Mouse (Mus musculus): ENCODE measurements around the gene Txnrd2. TPM values are rescaled to one million over a fixed set of nuclear protein-coding genes. Genes with fewer than 3 reads are reported as not detected.

Txnrd2 gene
- polyA plus RNA-seq, 1 experiment from 2014 or later: 22.5 TPM

DNA sequence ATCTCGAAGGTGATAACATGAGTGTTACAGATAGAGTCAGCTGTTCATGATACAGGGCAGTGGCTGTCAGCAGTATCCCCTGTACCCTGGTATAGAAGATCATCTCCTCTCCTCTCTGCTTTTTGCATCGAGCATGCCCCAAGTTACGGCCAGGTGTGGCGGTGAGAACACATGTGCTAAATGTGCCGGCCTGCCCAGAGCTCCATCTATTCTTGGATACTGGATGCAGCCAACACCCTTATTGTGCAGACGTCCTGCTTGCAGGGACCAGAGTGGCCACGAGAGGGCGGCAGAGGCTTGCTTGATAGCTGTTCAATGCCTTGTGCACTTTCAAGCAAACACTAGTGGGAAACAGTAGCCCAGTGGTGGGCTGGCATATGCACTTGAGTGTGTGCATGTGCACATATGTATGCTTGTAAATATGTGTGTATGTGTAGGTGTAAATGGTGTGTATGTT lies 17.2 kb downstream of the Txnrd2 start:
- Histone ChIP-seq H3K9ac (replicated peaks) (no peak overlapping the region), H3K36me3 (peaks cover 12% of the 10 kb centered on the region; the same call in 1 of the 2 replicates), H3K4me3 (no peak overlapping the region), H3K27me3 (no peaks in the 10 kb centered on the region), H3K9me3 (no peaks in the 10 kb centered on the region), H3K4me2 (replicated peaks) (no peak overlapping the region), H3K4me1 (no peaks in the 10 kb centered on the region), H3K27ac (replicated peaks) (no peak overlapping the region)
- ATAC-seq (ENCODE audit: low FRiP score, low read depth): peak; percentile 82
- 24% methylated on average over 8 of the region's 8 CpGs for WGBS

DNA sequence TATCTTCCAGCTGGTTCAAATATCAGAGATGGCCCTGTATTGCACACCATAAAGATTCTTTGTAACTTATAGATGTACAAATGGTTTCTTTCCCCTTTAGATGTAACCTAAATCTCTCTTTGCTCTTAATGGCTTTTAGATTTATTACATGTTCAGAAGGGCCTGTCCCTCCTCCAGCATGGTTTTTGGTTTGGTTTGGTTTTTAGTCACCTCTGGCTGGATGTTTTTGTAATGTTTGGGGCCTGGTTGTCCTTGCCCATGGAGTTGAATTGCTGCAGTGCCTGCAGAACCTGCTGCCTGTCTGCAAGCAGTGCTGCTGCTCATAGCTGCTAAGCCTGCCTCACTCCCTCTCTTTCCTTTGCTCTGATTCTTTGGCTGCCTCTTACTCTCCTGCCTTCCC lies 21.1 kb downstream of the Txnrd2 start:
- Histone ChIP-seq H3K36me3 (0 out of 2 replicates have a peak, but pooled peaks cover 7% of the 10 kb centered on the region), H3K4me2 (replicated peaks) (no peak overlapping the region), H3K9ac (replicated peaks) (no peak overlapping the region), H3K27me3 (no peaks in the 10 kb centered on the region), H3K4me3 (no peak overlapping the region), H3K27ac (replicated peaks) (no peak overlapping the region), H3K9me3 (no peaks in the 10 kb centered on the region), H3K4me1 (no peaks in the 10 kb centered on the region; the same call in 1 of the 2 replicates)
- no peak for ATAC-seq (ENCODE audit: low FRiP score, low read depth)

DNA sequence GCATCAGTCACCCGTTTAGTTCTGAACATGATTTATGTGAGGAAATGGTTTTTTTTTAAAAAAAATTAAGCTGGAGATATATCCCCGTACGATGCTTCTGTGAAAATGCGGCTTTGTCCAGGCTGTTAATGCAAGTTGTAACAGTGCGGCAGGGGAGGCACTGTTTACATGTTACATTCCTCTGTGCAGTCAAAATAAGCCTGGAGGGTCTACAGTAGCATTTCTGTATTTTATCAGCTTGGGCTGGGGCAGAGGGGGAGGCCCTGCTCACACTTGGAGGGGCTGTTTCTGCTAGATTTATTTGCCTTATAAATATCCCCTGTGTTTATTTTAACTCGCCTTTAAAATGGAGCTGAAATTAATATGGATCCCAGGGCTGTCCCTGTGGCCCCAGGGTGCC lies 21.9 kb downstream of the Txnrd2 start:
- H3K4me2 ChIP-seq (replicated peaks): no peak overlapping the region
- no peaks in the 10 kb centered on the region for H3K9me3 ChIP-seq
- H3K27ac ChIP-seq (replicated peaks): no peak overlapping the region
- 0 out of 2 replicates have a peak, but pooled peaks cover 3% of the 10 kb centered on the region for H3K36me3 ChIP-seq
- no peaks in the 10 kb centered on the region; the same call in 1 of the 2 replicates for H3K4me1 ChIP-seq
- 82% methylated on average over 6 of the region's 6 CpGs for WGBS
- no peaks in the 10 kb centered on the region for H3K27me3 ChIP-seq
- no peak overlapping the region for H3K9ac ChIP-seq (replicated peaks)
- ATAC-seq (ENCODE audit: low FRiP score, low read depth): no peak
- H3K4me3 ChIP-seq: no peak overlapping the region

DNA sequence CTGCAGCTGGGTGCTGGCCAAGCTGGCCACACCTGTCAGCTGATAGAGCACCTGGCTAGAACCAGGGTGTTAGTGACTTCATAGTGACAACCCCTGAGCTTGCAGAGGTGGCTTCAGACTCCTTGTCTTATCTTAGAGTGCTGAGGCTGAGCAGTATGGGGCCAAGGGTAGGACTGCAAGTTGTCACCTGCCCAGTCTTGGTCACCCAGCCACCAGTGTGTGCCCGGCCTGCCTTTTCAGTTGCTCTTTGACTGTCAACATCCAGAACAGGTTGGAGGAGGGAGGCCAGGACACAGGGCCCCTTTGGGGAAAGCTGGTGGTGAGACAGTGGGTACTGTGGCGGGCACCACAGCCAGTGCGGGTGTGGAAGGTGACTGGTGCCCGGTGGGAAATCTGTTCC lies 22.8 kb downstream of the Txnrd2 start:
- no peak overlapping the region for H3K4me3 ChIP-seq
- no peak for ATAC-seq (ENCODE audit: low FRiP score, low read depth)

DNA sequence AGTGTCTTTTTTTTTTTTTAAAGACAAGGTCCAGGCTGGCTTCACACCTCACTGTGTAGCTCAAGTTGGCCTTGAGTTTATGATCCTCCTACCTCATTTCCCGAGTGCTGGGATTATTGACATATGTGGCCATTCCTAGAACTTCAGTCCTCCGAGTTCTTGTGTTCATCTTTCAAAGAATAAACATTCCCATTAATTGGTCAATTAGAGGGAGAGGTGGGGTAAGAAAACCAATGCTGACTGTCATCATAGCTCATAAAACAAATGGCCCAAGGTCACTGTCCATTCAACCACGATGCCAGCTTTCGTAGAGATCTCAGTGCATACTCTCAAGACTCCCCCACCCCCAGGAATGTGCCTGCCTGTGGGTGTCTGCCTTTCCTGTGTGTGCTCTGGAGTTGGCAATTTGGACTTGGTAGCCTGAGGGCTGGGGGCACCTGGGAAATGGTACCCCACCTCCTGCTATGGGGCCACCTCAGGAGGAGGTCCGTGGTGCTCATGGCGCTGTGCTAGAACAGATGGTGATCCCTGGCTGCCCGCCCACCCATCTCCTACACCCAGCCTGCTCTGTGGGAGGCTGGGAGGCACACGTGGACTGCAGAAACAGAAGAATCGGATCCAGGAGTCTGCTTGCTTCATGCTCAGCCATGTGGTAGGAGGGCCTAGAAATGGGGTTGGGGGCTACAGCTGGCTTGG lies 25.4 kb downstream of the Txnrd2 start:
- Histone ChIP-seq H3K27me3 (no peaks in the 10 kb centered on the region), H3K9ac (replicated peaks) (no peak overlapping the region), H3K4me2 (replicated peaks) (no peak overlapping the region), H3K9me3 (no peaks in the 10 kb centered on the region), H3K4me1 (no peaks in the 10 kb centered on the region; the same call in 1 of the 2 replicates), H3K27ac (replicated peaks) (no peak overlapping the region), H3K36me3 (peaks cover 11% of the 10 kb centered on the region), H3K4me3 (no peak overlapping the region)
- WGBS: 77% methylated on average over 9 of the region's 9 CpGs
- ATAC-seq (ENCODE audit: low FRiP score, low read depth): no peak

More for the DNA sequence above, 22.8 kb downstream of the Txnrd2 start:
- Histone ChIP-seq H3K9me3 (no peaks in the 10 kb centered on the region), H3K27ac (replicated peaks) (no peak overlapping the region), H3K27me3 (no peaks in the 10 kb centered on the region), H3K4me2 (replicated peaks) (no peak overlapping the region), H3K36me3 (0 out of 2 replicates have a peak, but pooled peaks cover 3% of the 10 kb centered on the region), H3K4me1 (no peaks in the 10 kb centered on the region; the same call in 1 of the 2 replicates), H3K9ac (replicated peaks) (no peak overlapping the region)
- WGBS: 96% methylated on average over 4 of the region's 4 CpGs

DNA sequence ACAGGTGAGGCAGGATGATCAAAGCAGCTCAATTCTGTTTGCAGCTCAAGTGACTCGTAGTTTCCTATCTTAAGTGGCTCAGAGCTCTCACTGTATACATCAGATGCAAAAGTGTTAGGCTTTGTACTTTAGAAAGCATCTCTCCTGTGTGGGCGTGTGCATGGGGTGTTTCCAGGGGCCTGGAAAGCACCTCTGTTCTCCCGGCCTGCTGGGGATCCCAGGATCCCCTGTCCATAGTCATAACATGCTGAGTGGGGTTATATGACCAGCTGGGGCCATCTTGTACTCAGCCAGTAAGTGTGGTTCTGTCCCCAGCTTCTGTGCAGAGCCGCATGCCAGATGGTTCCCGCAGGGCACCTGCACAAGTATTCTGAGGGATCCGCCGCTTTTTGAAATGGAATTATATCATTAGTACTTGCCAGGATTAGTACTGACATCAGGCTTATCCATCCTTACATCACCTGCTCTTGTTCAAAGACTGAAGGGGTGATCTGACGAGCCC lies 26.2 kb downstream of the Txnrd2 start:
- no peak overlapping the region for H3K4me3 ChIP-seq
- H3K4me2 ChIP-seq (replicated peaks): no peak overlapping the region
- no peaks in the 10 kb centered on the region for H3K27me3 ChIP-seq
- no peak for ATAC-seq (ENCODE audit: low FRiP score, low read depth)
- WGBS: 85% methylated on average over 8 of the region's 8 CpGs
- no peak overlapping the region for H3K9ac ChIP-seq (replicated peaks)
- H3K4me1 ChIP-seq: no peaks in the 10 kb centered on the region; the same call in 1 of the 2 replicates
- no peaks in the 10 kb centered on the region for H3K9me3 ChIP-seq
- H3K27ac ChIP-seq (replicated peaks): no peak overlapping the region
- H3K36me3 ChIP-seq: peaks cover 11% of the 10 kb centered on the region

DNA sequence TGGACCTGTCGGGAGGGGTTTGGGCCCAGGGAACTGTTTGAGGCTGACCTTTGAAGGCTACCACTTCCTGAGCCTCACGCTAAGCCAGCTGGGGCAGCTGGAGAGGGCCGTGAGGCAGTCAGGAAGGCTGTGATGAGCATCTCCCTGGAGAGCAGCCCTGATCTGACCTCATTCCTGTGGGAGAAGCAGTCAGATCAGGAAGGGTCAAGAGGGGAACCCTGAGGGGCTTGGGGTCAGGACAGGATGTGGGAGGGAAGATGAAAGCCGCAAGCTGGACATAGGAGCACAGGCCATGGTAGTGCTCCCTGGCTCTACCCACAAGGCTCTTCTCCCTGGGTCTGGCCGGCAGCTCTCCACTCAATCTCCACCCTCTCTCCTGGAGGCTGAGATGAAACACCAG lies 27.7 kb downstream of the Txnrd2 start:
- Histone ChIP-seq H3K9me3 (no peaks in the 10 kb centered on the region), H3K4me3 (no peak overlapping the region), H3K27ac (replicated peaks) (no peak overlapping the region), H3K4me1 (peaks cover 2% of the 10 kb centered on the region), H3K4me2 (replicated peaks) (no peak overlapping the region), H3K27me3 (peaks cover 6% of the 10 kb centered on the region; the same call in 1 of the 2 replicates), H3K9ac (replicated peaks) (no peak overlapping the region), H3K36me3 (peaks cover 11% of the 10 kb centered on the region)
- no peak for ATAC-seq (ENCODE audit: low FRiP score, low read depth)
- 60% methylated on average over 5 of the region's 5 CpGs for WGBS

DNA sequence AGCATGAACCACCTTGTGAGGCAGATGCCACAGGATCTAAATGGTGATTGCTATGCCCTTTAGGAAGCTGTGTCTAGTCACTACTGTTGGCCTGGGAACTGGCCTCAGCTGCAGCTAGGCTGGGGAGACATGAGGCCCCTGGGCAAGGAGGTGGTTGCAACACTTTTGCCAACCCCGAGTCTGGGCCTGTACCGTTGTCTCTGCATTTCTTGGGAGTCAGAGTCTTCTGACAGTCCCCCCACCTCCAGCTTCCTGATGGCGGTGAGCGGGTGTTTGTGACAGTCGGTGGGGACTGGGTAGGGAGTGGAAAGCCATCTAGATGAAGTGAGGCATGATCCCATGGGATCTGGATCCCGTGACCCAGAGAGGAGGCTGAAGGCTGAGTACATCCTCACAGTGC lies 29.2 kb downstream of the Txnrd2 start:
- Histone ChIP-seq H3K9me3 (no peaks in the 10 kb centered on the region), H3K4me3 (no peak overlapping the region), H3K27ac (replicated peaks) (no peak overlapping the region), H3K4me1 (peaks cover 17% of the 10 kb centered on the region), H3K27me3 (peaks cover 11% of the 10 kb centered on the region; the same call in 1 of the 2 replicates), H3K36me3 (peaks cover 8% of the 10 kb centered on the region), H3K4me2 (replicated peaks) (no peak overlapping the region), H3K9ac (replicated peaks) (no peak overlapping the region)
- ATAC-seq (ENCODE audit: low FRiP score, low read depth): no peak
- 90% methylated on average over 6 of the region's 6 CpGs for WGBS

DNA sequence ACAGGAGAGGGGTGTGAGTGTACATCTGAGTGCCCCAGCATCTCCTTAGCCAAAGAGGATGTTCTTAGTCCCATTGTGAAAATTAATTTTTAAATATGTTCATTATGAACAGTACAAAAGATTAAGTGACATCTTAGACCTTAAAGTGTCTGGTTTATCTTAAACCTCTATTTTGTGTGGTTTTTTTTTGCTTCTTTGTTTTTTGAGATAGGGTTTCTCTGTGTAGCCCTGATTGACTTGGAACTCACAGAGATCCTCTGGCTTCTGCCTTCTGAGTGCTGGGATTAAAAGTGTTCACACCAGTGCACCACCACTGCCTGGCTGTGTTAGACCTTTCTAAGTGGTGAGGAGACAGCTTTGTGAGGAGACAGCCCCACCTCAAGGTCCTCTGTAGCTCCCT lies 32.5 kb downstream of the Txnrd2 start:
- no peaks in the 10 kb centered on the region for H3K9me3 ChIP-seq
- peaks cover 8% of the 10 kb centered on the region for H3K36me3 ChIP-seq
- H3K4me1 ChIP-seq: peaks cover 34% of the 10 kb centered on the region
- H3K27ac ChIP-seq (replicated peaks): no peak overlapping the region
- H3K4me2 ChIP-seq (replicated peaks): no peak overlapping the region
- H3K4me3 ChIP-seq: no peak overlapping the region
- no peak for ATAC-seq (ENCODE audit: low FRiP score, low read depth)
- H3K27me3 ChIP-seq: peaks cover 21% of the 10 kb centered on the region
- no peak overlapping the region for H3K9ac ChIP-seq (replicated peaks)

DNA sequence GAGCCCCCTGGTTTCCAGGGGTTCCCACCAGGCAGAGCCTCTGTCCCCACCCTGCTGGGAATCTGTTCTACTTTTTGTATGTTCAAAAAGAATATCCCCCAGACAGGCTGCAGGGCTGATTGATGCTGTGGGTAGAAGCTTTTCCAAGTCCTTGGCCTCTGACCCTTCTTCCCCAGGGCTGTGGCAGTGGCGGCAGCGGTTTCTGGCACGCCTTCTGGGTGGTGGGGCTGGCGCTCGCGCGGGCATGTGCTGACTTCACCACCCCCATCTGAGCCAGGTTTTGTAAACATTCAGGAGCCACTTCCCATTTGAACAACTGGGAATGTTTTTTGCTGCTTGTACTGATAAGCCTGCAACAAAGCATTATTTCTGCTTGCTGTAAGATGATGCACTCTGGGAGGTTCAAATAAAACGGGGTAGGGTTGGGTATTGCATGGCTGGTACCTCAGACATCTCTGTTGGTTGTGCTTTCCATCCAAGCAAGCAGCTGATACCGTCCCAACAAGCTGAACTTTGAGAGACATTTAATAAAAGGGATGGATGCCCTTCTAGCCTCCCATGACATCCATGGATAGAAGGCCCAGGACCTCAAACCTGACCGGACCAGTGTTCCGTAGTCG lies 33.3 kb downstream of the Txnrd2 start:
- Histone ChIP-seq H3K27me3 (peaks cover 21% of the 10 kb centered on the region), H3K9ac (replicated peaks) (peak overlapping the region; percentile 28), H3K27ac (replicated peaks) (peak overlapping the region; percentile 67), H3K4me1 (peaks cover 34% of the 10 kb centered on the region), H3K4me3 (no peak overlapping the region), H3K9me3 (no peaks in the 10 kb centered on the region), H3K4me2 (replicated peaks) (peak overlapping the region; percentile 39), H3K36me3 (peaks cover 8% of the 10 kb centered on the region)
- WGBS: 7% methylated on average over 12 of the region's 12 CpGs
- ATAC-seq (ENCODE audit: low FRiP score, low read depth): peak; percentile 21

DNA sequence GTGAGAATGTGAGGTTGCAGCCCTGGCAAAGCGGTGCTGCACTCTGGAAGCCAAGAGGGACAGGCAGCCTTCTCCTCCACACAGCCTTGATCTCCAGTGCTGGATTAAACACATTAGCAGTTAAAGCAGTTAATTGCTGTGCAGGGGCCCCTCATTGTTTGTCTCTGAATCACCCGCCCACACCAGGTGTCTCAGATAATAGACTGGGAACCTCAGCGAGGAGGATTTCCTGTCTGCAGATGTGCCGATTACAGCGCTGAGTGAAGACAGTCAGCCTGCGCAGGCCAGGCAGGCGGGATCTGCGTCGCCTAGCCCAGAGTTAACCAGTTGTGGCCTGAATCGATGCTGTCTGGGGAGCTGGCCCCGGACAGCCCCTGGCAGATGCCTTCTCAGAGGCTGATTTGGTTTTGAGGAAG lies 33.8 kb downstream of the Txnrd2 start:
- H3K4me1 ChIP-seq: peaks cover 34% of the 10 kb centered on the region
- H3K9me3 ChIP-seq: no peaks in the 10 kb centered on the region
- peak overlapping the region; percentile 67 for H3K27ac ChIP-seq (replicated peaks)
- WGBS: 1% methylated on average over 11 of the region's 11 CpGs
- H3K4me3 ChIP-seq: no peak overlapping the region
- peak overlapping the region; percentile 39 for H3K4me2 ChIP-seq (replicated peaks)
- peak; percentile 78 for ATAC-seq (ENCODE audit: low FRiP score, low read depth)
- H3K36me3 ChIP-seq: peaks cover 8% of the 10 kb centered on the region; the same call in 1 of the 2 replicates
- H3K9ac ChIP-seq (replicated peaks): peak overlapping the region; percentile 28
- peaks cover 21% of the 10 kb centered on the region for H3K27me3 ChIP-seq

DNA sequence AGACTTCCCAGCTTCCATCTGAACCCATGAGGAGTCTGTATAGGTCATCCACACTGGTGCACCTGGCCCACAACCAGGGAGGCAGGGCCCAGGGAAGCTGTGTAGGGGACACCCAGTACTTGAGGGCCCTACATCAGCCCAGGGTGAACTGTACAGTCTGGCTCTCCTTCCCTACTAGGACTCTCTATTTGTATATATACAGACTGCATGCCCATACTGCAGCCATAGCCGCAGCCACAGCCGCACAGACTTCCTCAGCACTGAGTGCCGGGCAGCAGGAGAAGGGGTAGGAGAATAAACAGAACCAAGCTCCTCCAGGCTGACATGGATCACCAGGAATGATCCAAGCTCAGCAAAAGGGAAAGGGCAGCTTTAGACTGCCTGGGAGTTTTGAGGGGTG lies 34.6 kb downstream of the Txnrd2 start:
- H3K9me3 ChIP-seq: no peaks in the 10 kb centered on the region
- peaks cover 21% of the 10 kb centered on the region for H3K27me3 ChIP-seq
- peaks cover 8% of the 10 kb centered on the region; the same call in 1 of the 2 replicates for H3K36me3 ChIP-seq
- H3K4me2 ChIP-seq (replicated peaks): no peak overlapping the region
- no peak overlapping the region for H3K27ac ChIP-seq (replicated peaks)
- no peak overlapping the region for H3K4me3 ChIP-seq
- H3K4me1 ChIP-seq: peaks cover 34% of the 10 kb centered on the region
- WGBS: 89% methylated on average over 3 of the region's 3 CpGs
- no peak for ATAC-seq (ENCODE audit: low FRiP score, low read depth)
- H3K9ac ChIP-seq (replicated peaks): no peak overlapping the region

Measured in midbrain, embryonic 12.5 days (tissue).